Mouse (Mus musculus) liver, embryonic 13.5 days (tissue): ENCODE results near the gene Lgals7. TPM values are rescaled to one million over a fixed set of nuclear protein-coding genes. Genes with fewer than 3 reads are reported as not detected.

Experiments used
- ATAC-seq: fragments of 200-750 bp; cut with Nextera tagmentation; 2 replicates; pipeline ENCODE4 v1.8.0; 2017; ENCODE audit warnings: low read depth, mild to moderate bottlenecking, moderate number of reproducible peaks, moderate library complexity
- DNase-seq: peaks from one replicate; pipeline ENCODE4 v3.0.0; 2022
- H3K27ac ChIP-seq: fragments of 300-500 bp; sonication (generic); 2 replicates; pipeline ENCODE4 v1.5.1; 2015; ENCODE audit warnings: moderate library complexity, mild to moderate bottlenecking, inconsistent platforms
- H3K27me3 ChIP-seq: fragments of 300-500 bp; sonication (generic); 2 replicates; pipeline ENCODE4 v1.6.1; 2015; ENCODE audit warnings: mild to moderate bottlenecking, inconsistent platforms
- H3K36me3 ChIP-seq: fragments of 300-500 bp; sonication (generic); 2 replicates; pipeline ENCODE4 v1.6.1; 2015; ENCODE audit warnings: mild to moderate bottlenecking, inconsistent platforms
- H3K4me1 ChIP-seq: fragments of 300-500 bp; sonication (generic); replicated peaks from 2 replicates; pipeline ENCODE4 v1.6.1; 2015; ENCODE audit warnings: inconsistent platforms
- H3K4me2 ChIP-seq: fragments of 300-500 bp; sonication (generic); 2 replicates; pipeline ENCODE4 v1.6.1; 2015; ENCODE audit warnings: inconsistent platforms, mild to moderate bottlenecking, moderate library complexity
- H3K4me3 ChIP-seq: fragments of 300-500 bp; sonication (generic); replicated peaks from 2 replicates; pipeline ENCODE4 v1.5.1; 2015; ENCODE audit warnings: mild to moderate bottlenecking, inconsistent platforms
- H3K9ac ChIP-seq: fragments of 300-500 bp; sonication (generic); 2 replicates; pipeline ENCODE4 v1.6.1; 2015; ENCODE audit warnings: mild to moderate bottlenecking, inconsistent platforms
- H3K9me3 ChIP-seq: fragments of 300-500 bp; sonication (generic); replicated peaks from 2 replicates; pipeline ENCODE4 v1.6.1; 2016; ENCODE audit warnings: inconsistent platforms
- WGBS: fragments of 180-500 bp; shearing (Covaris S2); methylation state at CpG from one replicate; pipeline ENCODE4 v1.1.7; 2015; ENCODE audit not compliant: insufficient replicate concordance; 5-methylcytosine and 5-hydroxymethylcytosine counted together
- polyA plus RNA-seq: library from polyadenylated mRNA; unstranded; fragments of >200 nt; fragmentation: Nextera tagmentation; extraction: Ambion mirVana; gene quantifications from 2 replicates; pipeline ENCODE4 v1.2.1, GENCODE M21; 2015

Gene Lgals7
- polyA plus RNA-seq, 1 experiment from 2014 or later = 0.44 TPM

GRCm38 (mm10) chr7:28901311-28902125 is 37.9 kb downstream of the Lgals7 start:
- WGBS = 90% methylated on average over 13 of the region's 13 CpGs
- no peak for DNase-seq
- ATAC-seq = no peak
- Histone ChIP-seq H3K27me3 (no peaks in the 10 kb centered on the region), H3K4me1 (no peaks in the 10 kb centered on the region), H3K4me3 (no peak overlapping the region), H3K36me3 (peaks cover 100% of the 10 kb centered on the region), H3K4me2 (no peak overlapping the region), H3K27ac (no peak overlapping the region), H3K9me3 (no peaks in the 10 kb centered on the region), H3K9ac (no peak overlapping the region)

GRCm38 (mm10) chr7:28902180-28902579 is 38.5 kb downstream of the Lgals7 start:
- Histone ChIP-seq H3K9ac (no peak overlapping the region), H3K9me3 (no peaks in the 10 kb centered on the region), H3K36me3 (peaks cover 100% of the 10 kb centered on the region), H3K4me1 (no peaks in the 10 kb centered on the region), H3K4me2 (no peak overlapping the region), H3K27me3 (no peaks in the 10 kb centered on the region), H3K27ac (no peak overlapping the region), H3K4me3 (no peak overlapping the region)
- WGBS = 88% methylated on average over 6 of the region's 6 CpGs
- ATAC-seq = no peak
- DNase-seq = no peak

GRCm38 (mm10) chr7:28902809-28903208 is 39.2 kb downstream of the Lgals7 start:
- no peaks in the 10 kb centered on the region for H3K4me1 ChIP-seq
- peaks cover 100% of the 10 kb centered on the region for H3K36me3 ChIP-seq
- no peaks in the 10 kb centered on the region for H3K9me3 ChIP-seq
- H3K9ac ChIP-seq = no peak overlapping the region; the same call in 1 of the 2 replicates
- ATAC-seq (no peak), DNase-seq (no peak)
- H3K27me3 ChIP-seq = no peaks in the 10 kb centered on the region
- 87% methylated on average over 3 of the region's 3 CpGs for WGBS
- H3K4me3 ChIP-seq = no peak overlapping the region
- H3K27ac ChIP-seq = no peak overlapping the region
- H3K4me2 ChIP-seq = no peak overlapping the region

- peaks cover 100% of the 10 kb centered on the region for H3K36me3 ChIP-seq
- DNase-seq (no peak), ATAC-seq (no peak)
- no peaks in the 10 kb centered on the region for H3K27me3 ChIP-seq
- 88% methylated on average over 10 of the region's 10 CpGs for WGBS
- no peaks in the 10 kb centered on the region for H3K9me3 ChIP-seq
- H3K9ac ChIP-seq = no peak overlapping the region
- H3K4me2 ChIP-seq = no peak overlapping the region
- no peak overlapping the region for H3K27ac ChIP-seq
- H3K4me3 ChIP-seq = no peak overlapping the region
- H3K4me1 ChIP-seq = no peaks in the 10 kb centered on the region
Observed at GRCm38 (mm10) chr7:28903778-28904177, 40.1 kb downstream of the Lgals7 start.

- H3K4me1 ChIP-seq = no peaks in the 10 kb centered on the region
- no peaks in the 10 kb centered on the region for H3K9me3 ChIP-seq
- WGBS = 89% methylated on average over 5 of the region's 5 CpGs
- no peak overlapping the region for H3K9ac ChIP-seq
- H3K4me2 ChIP-seq = no peak overlapping the region
- ATAC-seq (no peak), DNase-seq (no peak)
- no peak overlapping the region for H3K27ac ChIP-seq
- H3K27me3 ChIP-seq = no peaks in the 10 kb centered on the region
- peaks cover 100% of the 10 kb centered on the region for H3K36me3 ChIP-seq
- no peak overlapping the region for H3K4me3 ChIP-seq
Observed at GRCm38 (mm10) chr7:28907195-28907594, 43.5 kb downstream of the Lgals7 start.

- WGBS = 77% methylated on average over 4 of the region's 4 CpGs
- no peaks in the 10 kb centered on the region for H3K27me3 ChIP-seq
- no peak overlapping the region for H3K9ac ChIP-seq
- H3K4me1 ChIP-seq = peaks cover 5% of the 10 kb centered on the region; the same call in 1 of the 2 replicates
- no peak for DNase-seq
- peaks cover 100% of the 10 kb centered on the region for H3K36me3 ChIP-seq
- no peak overlapping the region for H3K4me2 ChIP-seq
- H3K4me3 ChIP-seq = no peak overlapping the region
- H3K27ac ChIP-seq = peak overlapping the region; percentile 9
- no peaks in the 10 kb centered on the region for H3K9me3 ChIP-seq
- peak; percentile 52; the same call in 1 of the 2 replicates for ATAC-seq
Observed at GRCm38 (mm10) chr7:28911632-28912031, 48.0 kb downstream of the Lgals7 start.

GRCm38 (mm10) chr7:28913171-28913570 is 49.5 kb downstream of the Lgals7 start:
- no peak overlapping the region for H3K9ac ChIP-seq
- DNase-seq (no peak), ATAC-seq (no peak)
- peaks cover 100% of the 10 kb centered on the region for H3K36me3 ChIP-seq
- no peak overlapping the region for H3K27ac ChIP-seq
- WGBS = 90% methylated on average over 11 of the region's 11 CpGs
- H3K4me2 ChIP-seq = no peak overlapping the region
- H3K4me1 ChIP-seq = peaks cover 21% of the 10 kb centered on the region
- H3K27me3 ChIP-seq = no peaks in the 10 kb centered on the region
- no peak overlapping the region for H3K4me3 ChIP-seq
- no peaks in the 10 kb centered on the region for H3K9me3 ChIP-seq

Other genes with a start within 250 kb of the Lgals7 start
- gene Acp7, start 232.5 kb upstream of the Lgals7 start, polyA plus RNA-seq = not detected in 2 replicates
- gene Fbxo27, start 171.0 kb upstream of the Lgals7 start, polyA plus RNA-seq = 0.29 and 0.32 TPM in 2 replicates
- 1.4 and 1.8 TPM in 2 replicates for gene Fbxo17, start 147.0 kb upstream of the Lgals7 start, polyA plus RNA-seq
- 106 and 112 TPM in 2 replicates for gene Mrps12, start 122.0 kb upstream of the Lgals7 start, polyA plus RNA-seq
- gene Sars2, start 121.9 kb upstream of the Lgals7 start, polyA plus RNA-seq = 16.3 and 17.0 TPM in 2 replicates
- gene Ccer2, start 107.7 kb upstream of the Lgals7 start, polyA plus RNA-seq = not detected in 2 replicates
- 25.1 and 28.4 TPM in 2 replicates for gene Sirt2, start 97.1 kb upstream of the Lgals7 start, polyA plus RNA-seq
- gene Nfkbib, start 96.3 kb upstream of the Lgals7 start, polyA plus RNA-seq = 37.0 and 37.1 TPM in 2 replicates
- 10.8 and 12.0 TPM in 2 replicates for gene Rinl, start 74.9 kb upstream of the Lgals7 start, polyA plus RNA-seq
- 130 and 154 TPM in 2 replicates for gene Hnrnpl, start 55.3 kb upstream of the Lgals7 start, polyA plus RNA-seq
- gene Ech1, start 38.6 kb upstream of the Lgals7 start, polyA plus RNA-seq = 74.5 and 77.7 TPM in 2 replicates
- 1.6 and 3.1 TPM in 2 replicates for gene Lgals4, start 30.0 kb upstream of the Lgals7 start, polyA plus RNA-seq
- 0.09 and 0.13 TPM in 2 replicates for gene Capn12, start 17.6 kb downstream of the Lgals7 start, polyA plus RNA-seq
- 116 and 131 TPM in 2 replicates for gene Actn4, start 98.5 kb downstream of the Lgals7 start, polyA plus RNA-seq
- 294 and 308 TPM in 2 replicates for gene Eif3k, start 118.0 kb downstream of the Lgals7 start, polyA plus RNA-seq
- gene Map4k1, start 118.2 kb downstream of the Lgals7 start, polyA plus RNA-seq = 27.4 and 29.1 TPM in 2 replicates